Mouse (Mus musculus) gastrocnemius, adult 8-10 months (tissue): ENCODE data around the gene Tagln. TPM values are rescaled to one million over a fixed set of nuclear protein-coding genes. Genes with fewer than 3 reads are reported as not detected.

Source experiments
- DNase-seq, 2 experiments: peaks; one replicate each; pipeline ENCODE4 v3.0.0; 2022; ENCODE audit warnings: low spot score in 2 of 2
- total RNA-seq, 4 experiments: library from RNA; stranded (reverse); gene quantifications; 2 replicates each; pipeline ENCODE4 v1.2.4; 2022

The Tagln gene
- total RNA-seq: 10 to 100 TPM; 28.4 to 54.2 (median 31.7) TPM

DNA sequence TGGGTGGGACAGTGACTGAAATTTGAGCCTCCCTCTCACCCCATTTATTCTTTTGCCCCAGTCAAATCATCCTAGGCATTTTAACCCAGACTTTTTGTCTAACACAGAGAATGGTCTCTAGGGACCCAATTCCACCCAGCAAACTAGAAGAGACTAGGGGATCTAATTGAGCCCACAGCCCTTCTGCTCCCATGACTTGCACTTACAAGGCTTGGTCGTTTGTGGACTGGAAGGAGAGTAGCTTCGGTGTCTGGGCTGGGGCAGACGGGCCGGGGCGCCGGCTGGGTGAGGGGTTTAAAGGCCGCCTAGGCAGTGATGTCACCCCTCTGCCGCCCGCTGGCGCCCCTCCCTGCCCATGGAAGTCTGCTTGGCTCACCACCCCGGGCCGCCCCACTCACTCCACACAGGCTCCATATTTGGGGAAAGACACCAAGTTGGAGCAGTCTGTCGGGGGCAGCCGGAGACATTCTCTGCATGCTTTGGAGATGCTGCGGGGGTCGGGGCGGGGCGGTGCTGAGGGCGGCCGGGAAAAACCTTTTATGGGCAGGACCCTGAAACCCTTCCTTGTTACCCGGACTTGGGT, at the start of gene Tagln:
Tagln (minus strand) TSS at position 431 of the 583 bp plus-strand sequence.
- no peak for DNase-seq

GRCm38 (mm10) chr9:45985229-45985567, 49.3 kb upstream of the Tagln start:
- DNase-seq: peak; percentile 53 to 57

- peak; percentile 77 to 83 for DNase-seq
Measured at GRCm38 (mm10) chr9:45984409-45985228, 48.8 kb upstream of the Tagln start.

DNA sequence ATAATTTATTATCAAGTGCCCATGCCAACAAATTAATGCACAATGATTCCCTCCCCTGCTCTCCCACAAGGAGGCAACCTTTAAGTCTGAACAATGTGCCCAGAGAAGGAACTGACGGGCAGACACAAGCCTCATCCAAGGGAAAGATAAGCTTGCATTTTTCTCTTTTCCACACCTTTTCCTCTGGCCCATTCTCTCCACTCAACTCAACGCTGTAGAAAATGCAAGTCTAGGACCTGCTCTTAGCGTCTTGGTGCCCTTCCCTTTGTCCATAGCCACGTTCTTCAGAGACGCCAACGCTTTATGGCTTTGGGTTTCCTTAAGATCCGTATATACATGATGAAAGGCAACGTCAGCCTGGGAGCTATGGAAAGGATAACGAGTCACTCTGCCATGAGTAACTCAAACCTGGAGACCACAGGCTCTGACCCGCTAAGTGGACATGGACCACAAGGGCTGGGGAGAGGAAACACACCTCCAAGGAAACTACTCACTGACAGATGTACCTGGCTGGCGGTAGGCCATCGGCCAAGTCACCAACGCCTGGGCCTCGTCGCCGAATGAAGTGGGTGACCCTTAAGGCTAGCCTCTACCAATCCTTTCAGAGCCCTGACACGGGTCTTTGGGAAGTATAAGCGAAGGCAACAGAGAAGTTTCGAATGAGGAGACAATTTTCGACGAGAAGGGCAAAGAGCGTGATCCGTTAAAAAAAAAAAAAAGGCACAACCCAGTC, 48.0 kb upstream of the Tagln start:
- DNase-seq: peak in 1 of 2 experiments; percentile 10

DNA sequence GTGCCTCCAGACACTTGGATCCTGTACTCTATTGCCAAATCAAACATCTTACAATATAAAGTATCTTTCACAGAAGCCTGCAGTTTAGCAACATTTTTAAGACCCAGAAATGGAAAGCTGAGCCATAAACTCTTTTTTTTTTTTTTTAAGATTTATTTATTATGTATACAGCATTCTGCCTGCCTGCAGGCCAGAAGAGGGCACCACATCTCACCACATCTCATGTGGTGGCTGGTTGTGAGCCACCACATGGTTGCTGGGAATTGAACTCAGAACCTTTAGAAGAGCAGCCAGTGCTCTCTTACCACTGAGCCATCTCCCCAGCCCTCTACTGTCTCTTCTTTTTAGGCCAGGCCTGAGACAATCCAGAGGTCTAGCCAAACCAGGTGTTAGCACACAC, 45.5 kb upstream of the Tagln start:
- no peak for DNase-seq

- DNase-seq: no peak
Measured at GRCm38 (mm10) chr9:45980611-45981010, 44.8 kb upstream of the Tagln start.

- DNase-seq: no peak
Measured at GRCm38 (mm10) chr9:45979778-45980177, 43.9 kb upstream of the Tagln start.

- no peak for DNase-seq
Measured at GRCm38 (mm10) chr9:45976884-45977283, 41.0 kb upstream of the Tagln start.

DNA sequence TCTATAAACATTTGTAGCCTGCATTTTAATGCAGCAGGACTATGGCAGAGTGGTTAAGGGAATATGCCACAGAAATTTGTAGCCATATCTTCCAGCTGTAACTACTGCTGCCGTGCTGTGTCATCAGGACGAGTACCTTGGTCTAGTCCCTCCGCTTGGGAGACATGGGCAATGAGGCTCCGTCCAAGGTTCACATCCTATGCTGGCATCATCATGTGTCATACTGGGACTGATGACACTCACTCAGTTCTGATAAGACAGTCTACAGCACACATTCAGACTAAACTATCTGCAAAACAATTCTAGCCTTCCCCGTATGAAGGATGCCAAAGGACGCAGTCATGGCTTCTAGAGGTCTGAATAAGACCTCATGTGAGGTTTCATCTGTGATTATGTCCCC, 27.7 kb upstream of the Tagln start:
- DNase-seq: no peak

DNA sequence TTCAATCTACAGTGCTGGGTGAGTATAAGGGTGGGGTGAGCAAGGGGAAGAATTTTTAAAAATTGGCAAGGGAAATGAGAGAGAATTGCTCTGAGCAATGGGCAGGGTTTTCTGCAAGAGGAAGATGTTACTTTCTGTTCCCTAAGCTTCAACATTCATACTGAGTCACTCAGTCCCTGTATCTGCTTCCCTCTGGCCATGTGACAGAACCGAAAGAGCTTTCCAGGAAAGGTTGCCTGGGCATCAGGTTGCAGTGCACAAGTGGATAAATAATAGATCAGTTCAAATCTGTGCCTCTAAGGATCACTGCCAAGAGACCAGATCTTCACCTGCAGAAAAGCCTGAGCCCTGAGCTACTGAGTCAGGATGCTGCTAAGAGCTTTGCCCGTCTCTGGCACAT, 26.0 kb upstream of the Tagln start:
- DNase-seq: peak in 1 of 2 experiments; percentile 36

GRCm38 (mm10) chr9:45959661-45960060, 23.8 kb upstream of the Tagln start:
- DNase-seq: no peak

GRCm38 (mm10) chr9:45958851-45959250, 23.0 kb upstream of the Tagln start:
- DNase-seq: no peak

GRCm38 (mm10) chr9:45958023-45958670, 22.3 kb upstream of the Tagln start:
- no peak for DNase-seq

DNA sequence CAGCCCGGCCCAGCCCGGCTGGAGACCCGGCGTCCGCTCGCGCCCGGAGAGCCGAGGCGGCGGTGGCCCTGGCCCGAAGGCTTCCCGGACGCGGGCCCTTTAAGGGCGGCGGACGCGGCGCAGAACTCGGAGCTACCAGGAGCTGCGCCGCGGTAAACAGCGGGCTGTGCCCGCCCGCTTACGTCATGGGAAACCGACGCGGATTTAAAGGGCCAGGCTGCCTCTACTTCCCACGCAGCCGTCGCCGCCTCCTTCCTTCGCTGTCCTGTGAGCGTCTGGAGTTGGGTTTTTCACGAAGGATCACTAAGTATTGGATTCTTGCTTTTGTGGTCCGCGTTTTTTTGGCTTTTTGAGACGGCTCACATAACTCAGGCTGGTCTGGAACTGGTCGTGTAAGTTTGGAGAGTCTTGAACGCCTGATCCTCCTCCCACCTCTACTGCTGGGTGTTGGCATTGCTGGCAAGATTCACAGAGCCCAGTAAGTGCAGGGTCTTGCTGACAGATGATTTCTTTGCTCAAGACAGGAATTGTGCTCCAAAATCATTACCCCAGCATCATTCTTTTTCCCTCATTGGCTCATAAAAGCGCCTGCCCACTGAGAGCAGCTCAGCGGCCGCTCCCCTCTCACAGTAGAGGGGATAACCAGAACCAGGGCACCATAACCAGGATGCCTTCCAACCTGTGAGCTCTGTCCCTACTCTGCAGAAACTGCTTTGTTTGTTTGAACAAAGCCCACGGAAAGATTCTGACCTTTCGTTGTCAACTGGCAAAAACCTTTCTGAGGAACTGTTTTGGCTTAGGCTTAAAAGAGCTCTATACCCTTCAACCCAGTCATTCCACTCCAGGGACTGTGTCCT, 19.5 kb upstream of the Tagln start, which contains the start of gene Sidt2:
Sidt2 (minus strand) TSS at position 152 of the 857 bp plus-strand sequence.
- peak; percentile 82 for DNase-seq

- peak; percentile 47 to 51 for DNase-seq
Measured at GRCm38 (mm10) chr9:45954294-45955106, 18.6 kb upstream of the Tagln start.

DNA sequence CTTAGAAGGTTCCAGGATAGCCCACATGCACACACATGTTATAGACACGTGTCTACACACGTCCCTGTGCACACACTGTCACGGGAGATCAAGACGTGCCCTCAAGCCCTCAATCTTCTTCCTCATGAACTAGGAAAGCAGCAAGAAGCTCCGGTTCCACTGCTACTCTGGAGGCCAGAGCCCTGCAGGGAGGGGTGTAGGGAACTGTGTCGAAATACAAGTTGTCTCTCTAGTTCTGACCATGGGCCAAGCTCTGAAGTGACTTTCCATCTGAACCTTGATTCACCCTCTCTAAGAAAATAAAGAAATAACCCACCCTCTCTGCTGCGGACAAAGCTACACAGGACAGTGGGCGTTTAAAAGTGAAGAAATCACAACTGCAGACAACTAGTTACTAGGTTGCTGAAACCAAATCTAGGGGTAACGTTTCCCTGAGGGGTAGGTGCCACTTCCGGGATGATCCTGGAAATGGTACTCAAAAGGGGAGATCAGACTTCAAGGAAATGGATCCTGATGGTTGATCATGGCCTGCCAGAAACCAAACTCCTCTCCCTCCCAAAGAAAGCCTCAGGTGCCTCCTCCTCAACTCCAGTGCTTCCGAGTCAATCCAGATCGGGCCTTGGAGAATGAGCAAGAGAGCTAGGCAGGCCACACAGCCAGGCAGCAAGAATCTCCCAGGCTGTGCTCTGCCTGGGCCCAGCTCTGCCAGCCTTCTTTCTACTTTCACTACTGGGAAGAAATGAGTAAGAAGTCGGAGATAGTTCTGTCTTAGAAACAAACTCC, 17.8 kb upstream of the Tagln start:
- DNase-seq: no peak

- no peak for DNase-seq
Measured at GRCm38 (mm10) chr9:45952890-45953289, 17.0 kb upstream of the Tagln start.

DNA sequence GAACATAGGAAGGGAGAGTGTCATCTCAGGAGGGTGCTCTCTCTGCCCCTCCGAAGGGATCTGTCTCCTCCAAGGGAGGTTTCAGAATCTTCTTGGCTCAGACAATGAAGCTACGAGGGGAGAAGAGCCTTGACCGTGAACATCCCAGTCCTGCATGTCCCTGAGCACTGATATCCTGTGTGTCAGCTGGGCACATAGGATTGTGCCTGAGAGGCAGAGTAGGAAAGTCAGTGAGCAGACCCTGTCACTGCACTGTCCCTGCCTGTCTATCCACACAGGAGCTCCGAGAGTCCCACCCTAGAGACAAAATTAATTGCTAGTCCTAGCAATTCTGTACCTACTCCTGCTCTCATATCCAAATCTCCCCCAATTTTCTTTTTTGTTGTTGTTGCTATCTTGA, 16.2 kb upstream of the Tagln start:
- DNase-seq: no peak

- DNase-seq: no peak
Measured at GRCm38 (mm10) chr9:45946872-45947183, 11.0 kb upstream of the Tagln start.
